ENCODE assay signal across 11 mouse cellular contexts in genomic region chr7:44466006-44466887, GRCm38 (mm10). TPM values are rescaled to one million over a fixed set of nuclear protein-coding genes. Genes with fewer than 3 reads are reported as not detected.
DNase-seq lines count a peak whose midpoint lies in the region; ATAC-seq lines count a peak whose summit lies in the region.
"Had no signal": no experiment of that assay in that cellular context is flagged by ENCODE, and none has a peak within 500 bp of the region (broad histone marks: within the 10 kb centered on the region; RNA-seq: fewer than 3 reads in every experiment).

No protein-coding gene starts in this region.

- DNase-seq in heart, adult 18-20 months = no peak
- DNase-seq in cerebellum, adult 9-10 months = peak; percentile 71
- DNase-seq in hindbrain, embryonic 14.5 days (ENCODE audit: low spot score) = no peak
- DNase-seq in midbrain, embryonic 10.5 days (ENCODE audit: low spot score) = peak; percentile 12
- no peak for DNase-seq in embryo, embryonic 10 days (ENCODE audit: low spot score)
- no peak for DNase-seq in kidney, adult 8-10 months
- DNase-seq: adrenal gland, postnatal 10 days had no signal

- WGBS in heart, embryonic 16.5 days = 80% methylated on average over 10 of the region's 10 CpGs
- 74% methylated on average over 10 of the region's 10 CpGs for WGBS in hindbrain, embryonic 14.5 days
- WGBS in midbrain, embryonic 10.5 days = 78% methylated on average over 10 of the region's 10 CpGs

- H3K36me3 ChIP-seq in heart, embryonic 16.5 days (ENCODE audit: control insufficient read depth, insufficient read depth) = 0 out of 2 replicates have a peak, but pooled peaks cover 4% of the 10 kb centered on the region
- peaks cover 30% of the 10 kb centered on the region for H3K36me3 ChIP-seq in hindbrain, embryonic 14.5 days (replicated peaks; ENCODE audit: control insufficient read depth, insufficient read depth)
- H3K36me3 ChIP-seq in midbrain, embryonic 10.5 days = peaks cover 33% of the 10 kb centered on the region

- H3K4me2 ChIP-seq in heart, embryonic 16.5 days (ENCODE audit: low read depth, low read length) = no peak overlapping the region
- H3K4me2 ChIP-seq in hindbrain, embryonic 14.5 days (replicated peaks) = no peak overlapping the region

- ATAC-seq in heart, embryonic 16.5 days (replicated peaks; ENCODE audit: extremely low read depth, insufficient read depth, low FRiP score) = no peak
- ATAC-seq in hindbrain, embryonic 14.5 days (ENCODE audit: low FRiP score) = no peak
- ATAC-seq in frontal cortex, adult (ENCODE audit: low TSS enrichment) = no peak

- H3K9ac ChIP-seq in heart, embryonic 16.5 days (ENCODE audit: low read length) = 0 out of 2 replicates have a peak overlapping the region, but pooled peaks have one; percentile 46
- no peak overlapping the region for H3K9ac ChIP-seq in hindbrain, embryonic 14.5 days

- H3K27me3 ChIP-seq in heart, embryonic 16.5 days (ENCODE audit: control insufficient read depth, insufficient read depth, low read length) = peaks cover 19% of the 10 kb centered on the region
- H3K27me3 ChIP-seq in hindbrain, embryonic 14.5 days (ENCODE audit: control insufficient read depth, insufficient read depth, low read length) = no peaks in the 10 kb centered on the region
- H3K27me3 ChIP-seq in midbrain, embryonic 10.5 days (ENCODE audit: low read depth, poor library complexity, severe bottlenecking) = peaks cover 35% of the 10 kb centered on the region

- no peak overlapping the region for H3K27ac ChIP-seq in heart, embryonic 16.5 days (ENCODE audit: low read length)
- H3K27ac ChIP-seq in hindbrain, embryonic 14.5 days = peak overlapping the region; percentile 75
- H3K27ac ChIP-seq in midbrain, embryonic 10.5 days (replicated peaks) = peak overlapping the region; percentile 35

- H3K4me3 ChIP-seq in heart, embryonic 16.5 days (ENCODE audit: low read length) = no peak overlapping the region
- H3K4me3 ChIP-seq in hindbrain, embryonic 14.5 days (replicated peaks; ENCODE audit: low read length) = no peak overlapping the region
- H3K4me3 ChIP-seq in midbrain, embryonic 10.5 days = no peak overlapping the region

- no peaks in the 10 kb centered on the region for H3K9me3 ChIP-seq in heart, embryonic 16.5 days (replicated peaks; ENCODE audit: control insufficient read depth, low read length)
- H3K9me3 ChIP-seq in hindbrain, embryonic 14.5 days (ENCODE audit: control insufficient read depth, low read length) = no peaks in the 10 kb centered on the region
- no peaks in the 10 kb centered on the region for H3K9me3 ChIP-seq in midbrain, embryonic 10.5 days (replicated peaks)

- H3K4me1 ChIP-seq in heart, embryonic 16.5 days (ENCODE audit: control insufficient read depth, insufficient read depth, low read length) = peaks cover 29% of the 10 kb centered on the region
- peaks cover 38% of the 10 kb centered on the region for H3K4me1 ChIP-seq in hindbrain, embryonic 14.5 days (replicated peaks; ENCODE audit: control insufficient read depth, insufficient read depth, low read length)
- H3K4me1 ChIP-seq in midbrain, embryonic 10.5 days = peaks cover 78% of the 10 kb centered on the region

RNA-seq across cellular contexts. Expression of gene Aspdh, which starts 1.1 kb away (rescaled TPM):
- 0.62 and 1.2 TPM in 2 replicates for polyA plus RNA-seq in heart, embryonic 16.5 days (2015; fragmentation: Nextera tagmentation; extraction: Ambion mirVana)
- total RNA-seq in heart, adult 18-20 months (2021) = 1 to 10 TPM in 1 of 2 experiments, under 1 TPM in 1; 0.41 to 1.4 TPM
- 3.4 and 5.1 TPM in 2 replicates for polyA plus RNA-seq in hindbrain, embryonic 14.5 days (2014; fragmentation: Nextera tagmentation; extraction: Ambion mirVana)
- polyA plus RNA-seq in midbrain, embryonic 10.5 days (2016; fragmentation: Nextera tagmentation; extraction: Ambion mirVana) = 0.99 and 2.0 TPM in 2 replicates
- total RNA-seq: CH12.LX had no signal

RNA-seq across cellular contexts. Expression of gene Josd2, which starts 1.5 kb away (rescaled TPM):
- 157 and 169 TPM in 2 replicates for polyA plus RNA-seq in heart, embryonic 16.5 days (2015; fragmentation: Nextera tagmentation; extraction: Ambion mirVana)
- 100 to 1,000 TPM in 1 of 2 experiments, 10 to 100 TPM in 1; 98.6 to 108 TPM for total RNA-seq in heart, adult 18-20 months (2021)
- 26.9 and 33.4 TPM in 2 replicates for polyA plus RNA-seq in hindbrain, embryonic 14.5 days (2014; fragmentation: Nextera tagmentation; extraction: Ambion mirVana)
- 71.6 and 76.8 TPM in 2 replicates for polyA plus RNA-seq in midbrain, embryonic 10.5 days (2016; fragmentation: Nextera tagmentation; extraction: Ambion mirVana)

RNA-seq across cellular contexts. Expression of gene Emc10, which starts 30.1 kb away (rescaled TPM):
- polyA plus RNA-seq in heart, embryonic 16.5 days (2015; fragmentation: Nextera tagmentation; extraction: Ambion mirVana) = 87.9 and 88.7 TPM in 2 replicates
- 10 to 100 TPM; 79.6 to 85.6 TPM for total RNA-seq in heart, adult 18-20 months (2021)
- polyA plus RNA-seq in hindbrain, embryonic 14.5 days (2014; fragmentation: Nextera tagmentation; extraction: Ambion mirVana) = 167 and 182 TPM in 2 replicates
- 104 and 108 TPM in 2 replicates for polyA plus RNA-seq in midbrain, embryonic 10.5 days (2016; fragmentation: Nextera tagmentation; extraction: Ambion mirVana)

RNA-seq across cellular contexts. Expression of gene Fam71e1, which starts 30.1 kb away (rescaled TPM):
- polyA plus RNA-seq in heart, embryonic 16.5 days (2015; fragmentation: Nextera tagmentation; extraction: Ambion mirVana) = 6.8 and 7.6 TPM in 2 replicates
- 1 to 10 TPM; 1.6 to 4.3 TPM for total RNA-seq in heart, adult 18-20 months (2021)
- 10.9 and 23.8 TPM in 2 replicates for polyA plus RNA-seq in hindbrain, embryonic 14.5 days (2014; fragmentation: Nextera tagmentation; extraction: Ambion mirVana)
- 20.5 and 27.6 TPM in 2 replicates for polyA plus RNA-seq in midbrain, embryonic 10.5 days (2016; fragmentation: Nextera tagmentation; extraction: Ambion mirVana)

RNA-seq across cellular contexts. Expression of gene Lrrc4b, which starts 37.4 kb away (rescaled TPM):
- 1.2 and 1.3 TPM in 2 replicates for polyA plus RNA-seq in heart, embryonic 16.5 days (2015; fragmentation: Nextera tagmentation; extraction: Ambion mirVana)
- total RNA-seq in heart, adult 18-20 months (2021) = 10 to 100 TPM; 31.2 to 66.0 TPM
- 26.4 and 26.5 TPM in 2 replicates for polyA plus RNA-seq in hindbrain, embryonic 14.5 days (2014; fragmentation: Nextera tagmentation; extraction: Ambion mirVana)
- 2.4 and 3.5 TPM in 2 replicates for polyA plus RNA-seq in midbrain, embryonic 10.5 days (2016; fragmentation: Nextera tagmentation; extraction: Ambion mirVana)
- polyA plus RNA-seq: erythroblast, embryonic 14.5 days had no signal

Comparison
In these comparisons a context has a peak if more than half of its experiments do, and no peak if none do; other contexts are left out.
1. DNase-seq: peak in cerebellum, adult 9-10 months (single experiment) and midbrain, embryonic 10.5 days (single experiment); none in heart, adult 18-20 months (0 of 2), hindbrain, embryonic 14.5 days (single experiment), embryo, embryonic 10 days (single experiment) and kidney, adult 8-10 months (0 of 2).